Mouse (Mus musculus): ENCODE results near the gene Rapgef4. TPM values are rescaled to one million over a fixed set of nuclear protein-coding genes. Genes with fewer than 3 reads are reported as not detected.
A peak's percentile ranks its signal among the peaks of the same experiment; 100 is the strongest.

Gene Rapgef4
- total RNA-seq, 1 experiment: 3.4 TPM

DNA sequence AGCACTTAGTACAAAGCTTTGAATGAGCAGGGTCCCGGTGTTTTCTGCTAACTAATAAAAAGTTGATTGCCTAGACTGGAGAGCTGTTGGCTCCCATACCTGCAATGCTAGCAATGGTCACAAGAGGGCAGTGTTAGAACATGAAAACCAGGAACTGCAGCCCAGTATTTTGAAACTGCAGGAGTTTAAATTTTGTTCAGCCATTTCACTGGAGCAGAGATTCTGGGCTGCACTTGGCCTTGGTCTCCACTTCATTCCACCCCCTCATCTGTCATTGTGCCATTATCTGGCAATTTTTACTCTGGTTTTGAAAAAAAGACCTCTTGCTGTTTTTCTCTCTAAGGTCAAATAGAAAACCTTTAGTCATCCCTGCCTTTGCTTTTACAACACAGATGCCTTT, 57.2 kb downstream of the Rapgef4 start:
- no peak overlapping the region for H3K9ac ChIP-seq (ENCODE audit: insufficient read depth, low read depth, low read length, poor library complexity, severe bottlenecking)
- no peak overlapping the region for H3K4me3 ChIP-seq (ENCODE audit: insufficient read depth in 1 of 2, low read depth in 1 of 2, low read length in 2 of 2, poor library complexity in 1 of 2, severe bottlenecking in 1 of 2)
- H3K4me1 ChIP-seq (ENCODE audit: control insufficient read depth in 2 of 2, insufficient read depth in 2 of 2, low read length in 2 of 2, poor library complexity in 1 of 2): peaks cover 2 to 5% of the 10 kb centered on the region in 2 experiments; a peak in 1 of 4 replicates
- no peak overlapping the region for H3K27ac ChIP-seq (ENCODE audit: insufficient read depth, low read depth, low read length, poor library complexity, severe bottlenecking)
- DNase-seq (ENCODE audit: low read depth, low spot score): peak; percentile 66
- no peaks in the 10 kb centered on the region for H3K9me3 ChIP-seq (ENCODE audit: control insufficient read depth, insufficient read depth, low read depth, low read length)
- no peak for TF ChIP-seq HCFC1 (IDR thresholded peaks at IDR 0.05; ENCODE audit: borderline replicate concordance, insufficient read depth, low read length)
- 0 out of 2 replicates have a peak, but pooled peaks have one; percentile 29 for TF ChIP-seq MAFK (IDR thresholded peaks at IDR 0.05; ENCODE audit: insufficient read depth, low read depth, low read length)
- peak; percentile 76 for TF ChIP-seq ZC3H11A (IDR thresholded peaks at IDR 0.05; ENCODE audit: borderline replicate concordance, low read depth, low read length)
- H3K36me3 ChIP-seq (ENCODE audit: control insufficient read depth, insufficient read depth, low read length, poor library complexity, severe bottlenecking): no peaks in the 10 kb centered on the region
- in situ Hi-C loops (cut with MboI; ENCODE audit: low sequenced_read_pairs in 2 of 2, unreplicated experiment in 2 of 2): no loop called here

DNA sequence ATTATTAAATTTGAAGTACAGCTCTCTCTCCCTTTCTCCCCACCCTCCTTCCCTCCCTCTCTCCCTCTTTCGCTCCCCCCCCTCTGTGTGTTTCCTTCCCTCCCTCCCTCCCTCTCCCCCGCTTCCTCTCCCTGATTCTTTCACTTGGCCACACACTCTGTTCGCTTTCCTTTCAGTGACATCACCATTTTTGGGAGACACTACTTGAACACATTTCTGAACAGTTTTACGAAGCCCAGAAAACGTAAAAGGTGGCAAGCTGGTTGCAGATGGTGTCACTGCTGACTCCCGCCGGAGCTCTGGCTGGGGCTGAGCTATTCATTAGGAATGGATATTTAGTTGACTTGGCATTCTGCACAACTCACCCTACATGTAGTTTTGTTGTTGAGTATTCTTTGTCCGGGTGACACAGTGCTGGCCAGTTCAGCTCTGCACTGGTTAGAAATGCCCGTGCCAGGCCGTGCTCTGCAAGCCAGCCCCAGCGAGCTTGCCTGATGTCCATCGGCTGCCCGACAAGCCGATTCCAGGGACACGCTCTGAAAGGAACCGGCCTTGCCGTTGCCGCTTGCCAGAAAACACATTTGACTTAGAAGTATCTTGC, 57.7 kb downstream of the Rapgef4 start:
- Histone ChIP-seq H3K36me3 (ENCODE audit: control insufficient read depth, insufficient read depth, low read length, poor library complexity, severe bottlenecking) (no peaks in the 10 kb centered on the region), H3K27ac (ENCODE audit: insufficient read depth, low read depth, low read length, poor library complexity, severe bottlenecking) (no peak overlapping the region), H3K4me3 (ENCODE audit: insufficient read depth in 1 of 2, low read depth in 1 of 2, low read length in 2 of 2, poor library complexity in 1 of 2, severe bottlenecking in 1 of 2) (no peak overlapping the region), H3K4me1 (ENCODE audit: control insufficient read depth in 2 of 2, insufficient read depth in 2 of 2, low read length in 2 of 2, poor library complexity in 1 of 2) (peaks cover 2 to 5% of the 10 kb centered on the region in 2 experiments; a peak in 1 of 4 replicates), H3K9ac (ENCODE audit: insufficient read depth, low read depth, low read length, poor library complexity, severe bottlenecking) (no peak overlapping the region), H3K9me3 (ENCODE audit: control insufficient read depth, insufficient read depth, low read depth, low read length) (no peaks in the 10 kb centered on the region)
- in situ Hi-C loops (cut with MboI; ENCODE audit: low sequenced_read_pairs in 2 of 2, unreplicated experiment in 2 of 2): no loop called here
- DNase-seq (ENCODE audit: low read depth, low spot score): no peak
- no peak for TF ChIP-seq HCFC1 (IDR thresholded peaks at IDR 0.05; ENCODE audit: borderline replicate concordance, insufficient read depth, low read length)
- no peak for TF ChIP-seq ZNF384 (IDR thresholded peaks at IDR 0.05; ENCODE audit: low read depth, low read length)
- no peak for TF ChIP-seq CHD2 (IDR thresholded peaks at IDR 0.05; ENCODE audit: low read depth, low read length)

DNA sequence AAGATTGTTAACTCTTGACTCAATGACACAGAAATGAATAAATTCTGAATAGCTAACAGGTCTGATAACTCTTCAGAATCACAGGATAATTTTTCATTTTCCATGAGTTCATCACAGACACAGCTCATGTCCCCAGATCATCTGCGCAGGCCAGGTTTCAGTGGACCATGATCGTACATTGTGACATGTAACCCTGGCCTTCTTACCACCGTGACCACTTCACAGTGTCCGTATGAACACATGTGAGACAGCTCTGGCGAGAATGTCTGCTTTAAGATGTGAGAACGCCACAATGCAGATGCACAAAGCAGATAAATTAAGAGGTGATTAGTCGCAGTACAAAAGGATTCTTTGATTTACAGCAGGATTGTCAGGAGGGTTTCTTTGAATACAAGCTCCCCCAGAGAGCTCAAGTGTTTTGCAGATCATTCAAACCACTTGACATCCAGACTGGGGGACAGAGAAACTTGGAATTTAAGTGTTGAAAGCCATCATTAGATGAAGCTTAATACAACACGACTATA, 58.5 kb downstream of the Rapgef4 start:
- H3K36me3 ChIP-seq (ENCODE audit: control insufficient read depth, insufficient read depth, low read length, poor library complexity, severe bottlenecking): no peaks in the 10 kb centered on the region
- H3K4me3 ChIP-seq (ENCODE audit: insufficient read depth in 1 of 2, low read depth in 1 of 2, low read length in 2 of 2, poor library complexity in 1 of 2, severe bottlenecking in 1 of 2): no peak overlapping the region
- in situ Hi-C loops (cut with MboI; ENCODE audit: low sequenced_read_pairs in 2 of 2, unreplicated experiment in 2 of 2): no loop called here
- no peaks in the 10 kb centered on the region for H3K9me3 ChIP-seq (ENCODE audit: control insufficient read depth, insufficient read depth, low read depth, low read length)
- DNase-seq (ENCODE audit: low read depth, low spot score): no peak
- H3K9ac ChIP-seq (ENCODE audit: insufficient read depth, low read depth, low read length, poor library complexity, severe bottlenecking): no peak overlapping the region
- no peak overlapping the region for H3K27ac ChIP-seq (ENCODE audit: insufficient read depth, low read depth, low read length, poor library complexity, severe bottlenecking)
- TF ChIP-seq CHD2 (IDR thresholded peaks at IDR 0.05; ENCODE audit: low read depth, low read length): no peak
- no peak for TF ChIP-seq HCFC1 (IDR thresholded peaks at IDR 0.05; ENCODE audit: borderline replicate concordance, insufficient read depth, low read length)
- no peak for TF ChIP-seq MAFK (IDR thresholded peaks at IDR 0.05; ENCODE audit: insufficient read depth, low read depth, low read length)
- no peak for TF ChIP-seq ZC3H11A (IDR thresholded peaks at IDR 0.05; ENCODE audit: borderline replicate concordance, low read depth, low read length)
- no peak for TF ChIP-seq ZNF384 (IDR thresholded peaks at IDR 0.05; ENCODE audit: low read depth, low read length)
- peaks cover 2 to 5% of the 10 kb centered on the region in 2 experiments; a peak in 1 of 4 replicates for H3K4me1 ChIP-seq (ENCODE audit: control insufficient read depth in 2 of 2, insufficient read depth in 2 of 2, low read length in 2 of 2, poor library complexity in 1 of 2)

DNA sequence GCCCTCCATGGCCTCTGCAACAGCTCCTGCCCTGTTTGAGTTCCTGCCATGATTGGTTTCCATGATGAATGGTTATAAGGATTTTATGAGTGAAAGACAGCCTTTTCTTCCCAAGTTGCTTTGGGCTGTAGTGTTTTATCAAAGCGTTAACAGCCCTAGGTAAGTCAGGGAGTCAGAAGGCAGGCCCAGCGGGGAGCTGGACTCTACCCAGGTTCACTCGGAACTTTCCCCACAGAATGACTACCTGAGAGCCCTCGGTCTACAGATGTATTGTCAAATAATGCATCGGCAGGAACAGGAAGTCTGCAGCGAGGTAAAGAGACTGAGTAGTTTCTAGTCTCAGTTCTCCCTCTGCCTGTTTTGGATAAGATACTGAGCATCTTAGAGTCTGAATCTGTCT, 60.0 kb downstream of the Rapgef4 start:
- no peaks in the 10 kb centered on the region for H3K4me1 ChIP-seq (ENCODE audit: control insufficient read depth in 2 of 2, insufficient read depth in 2 of 2, low read length in 2 of 2, poor library complexity in 1 of 2)
- H3K27ac ChIP-seq (ENCODE audit: insufficient read depth, low read depth, low read length, poor library complexity, severe bottlenecking): no peak overlapping the region
- H3K4me3 ChIP-seq (ENCODE audit: insufficient read depth in 1 of 2, low read depth in 1 of 2, low read length in 2 of 2, poor library complexity in 1 of 2, severe bottlenecking in 1 of 2): no peak overlapping the region
- H3K36me3 ChIP-seq (ENCODE audit: control insufficient read depth, insufficient read depth, low read length, poor library complexity, severe bottlenecking): no peaks in the 10 kb centered on the region
- DNase-seq (ENCODE audit: low read depth, low spot score): no peak
- H3K9ac ChIP-seq (ENCODE audit: insufficient read depth, low read depth, low read length, poor library complexity, severe bottlenecking): no peak overlapping the region
- TF ChIP-seq ZC3H11A (IDR thresholded peaks at IDR 0.05; ENCODE audit: borderline replicate concordance, low read depth, low read length) (no peak), MAFK (IDR thresholded peaks at IDR 0.05; ENCODE audit: insufficient read depth, low read depth, low read length) (no peak), ZNF384 (IDR thresholded peaks at IDR 0.05; ENCODE audit: low read depth, low read length) (no peak), HCFC1 (IDR thresholded peaks at IDR 0.05; ENCODE audit: borderline replicate concordance, insufficient read depth, low read length) (no peak), CHD2 (IDR thresholded peaks at IDR 0.05; ENCODE audit: low read depth, low read length) (no peak)
- no peaks in the 10 kb centered on the region for H3K9me3 ChIP-seq (ENCODE audit: control insufficient read depth, insufficient read depth, low read depth, low read length)
- in situ Hi-C loops (cut with MboI; ENCODE audit: low sequenced_read_pairs in 2 of 2, unreplicated experiment in 2 of 2): no loop called here

Data from ES-E14 (cell line).